Mouse (Mus musculus) liver, embryonic 14.5 days (tissue): ENCODE data around the gene Mast2. TPM values are rescaled to one million over a fixed set of nuclear protein-coding genes. Genes with fewer than 3 reads are reported as not detected.
A peak's percentile ranks its signal among the peaks of the same experiment; 100 is the strongest.

Experiments used
- ATAC-seq: fragments of 200-750 bp; cut with Nextera tagmentation; 2 replicates; pipeline ENCODE4 v1.8.0; 2017; ENCODE audit warnings: moderate number of reproducible peaks, mild to moderate bottlenecking, moderate library complexity; ENCODE audit not compliant: insufficient read depth
- DNase-seq, 3 experiments: peaks; one replicate each; pipeline ENCODE4 v3.0.0-alpha.2; 2012 to 2013; ENCODE audit warnings: low read depth in 3 of 3, low spot score in 3 of 3
- H3K27ac ChIP-seq: fragments of 300-500 bp; sonication (generic); 2 replicates; pipeline ENCODE4 v1.5.1; 2014; ENCODE audit warnings: moderate library complexity, mild to moderate bottlenecking, control low read depth, inconsistent platforms
- H3K27me3 ChIP-seq: fragments of 300-500 bp; sonication (generic); 2 replicates; pipeline ENCODE4 v1.6.1; 2014; ENCODE audit warnings: mild to moderate bottlenecking, low read length, moderate library complexity; ENCODE audit not compliant: control insufficient read depth, insufficient read depth
- H3K36me3 ChIP-seq: fragments of 300-500 bp; sonication (generic); replicated peaks from 2 replicates; pipeline ENCODE4 v1.6.1; 2014; ENCODE audit warnings: low read depth; ENCODE audit not compliant: control insufficient read depth, insufficient read depth
- H3K4me1 ChIP-seq, 2 experiments: fragments of 200-500 bp in 1 of 2; fragments of 300-500 bp in 1 of 2; sonication (generic) in 1 of 2; replicated peaks; 2 replicates each; pipeline ENCODE4 v1.6.1; 2012 to 2014; ENCODE audit warnings: antibody characterized with exemption in 1 of 2, inconsistent platforms in 1 of 2, low read length in 1 of 2; ENCODE audit not compliant: control insufficient read depth in 2 of 2, insufficient read depth in 2 of 2
- H3K4me2 ChIP-seq: fragments of 300-500 bp; sonication (generic); 2 replicates; pipeline ENCODE4 v1.6.1; 2014; ENCODE audit warnings: low read depth, mild to moderate bottlenecking, control low read depth, moderate library complexity
- H3K4me3 ChIP-seq, 2 experiments: fragments of 200-500 bp in 1 of 2; fragments of 300-500 bp in 1 of 2; sonication (generic) in 1 of 2; 2 replicates each; pipeline ENCODE4 v1.5.1; 2012 to 2014; ENCODE audit warnings: low read depth in 2 of 2, low read length in 2 of 2, mild to moderate bottlenecking in 2 of 2, control low read depth in 1 of 2, inconsistent platforms in 1 of 2, moderate library complexity in 1 of 2; ENCODE audit not compliant: insufficient read depth in 1 of 2
- H3K9ac ChIP-seq: fragments of 300-500 bp; sonication (generic); replicated peaks from 2 replicates; pipeline ENCODE4 v1.6.1; 2014; ENCODE audit warnings: mild to moderate bottlenecking, control low read depth, moderate library complexity
- H3K9me3 ChIP-seq: fragments of 300-500 bp; sonication (generic); 2 replicates; pipeline ENCODE4 v1.6.1; 2016; ENCODE audit warnings: low read length, mixed read lengths; ENCODE audit not compliant: control insufficient read depth
- CTCF ChIP-seq: IDR thresholded peaks from 2 replicates; pipeline ENCODE4 v1.5.1; 2016; ENCODE audit warnings: antibody characterized with exemption, low read depth, control low read depth
- EP300 ChIP-seq: IDR thresholded peaks from 2 replicates; pipeline ENCODE4 v1.6.1; 2016; ENCODE audit warnings: antibody characterized with exemption, low read depth
- WGBS: fragments of 180-500 bp; shearing (Covaris S2); extraction: QIAGEN DNeasy Blood & Tissue Kit; methylation state at CpG from one replicate; pipeline ENCODE4 v1.1.7; 2014; ENCODE audit not compliant: insufficient replicate concordance; 5-methylcytosine and 5-hydroxymethylcytosine counted together
- polyA plus RNA-seq, 2 experiments: library from polyadenylated mRNA; depleted of rRNA in 1 of 2; stranded (reverse) in 1 of 2; unstranded in 1 of 2; fragments of >200 nt; fragmentation: Nextera tagmentation in 1 of 2; extraction: Ambion mirVana in 1 of 2; gene quantifications; 2 replicates each; pipeline versions ENCODE4 v1.2.1 to v1.2.3; 2012 to 2014

Mast2 gene
- polyA plus RNA-seq, 2 experiments: 7.3 to 10.4 TPM

- DNase-seq (no peak), ATAC-seq (no peak)
- no peak overlapping the region for H3K27ac ChIP-seq
- H3K9me3 ChIP-seq: no peaks in the 10 kb centered on the region
- no peaks in the 10 kb centered on the region for H3K36me3 ChIP-seq
- no peak overlapping the region for H3K9ac ChIP-seq
- H3K27me3 ChIP-seq: no peaks in the 10 kb centered on the region
- TF ChIP-seq EP300 (no peak), CTCF (no peak)
- H3K4me1 ChIP-seq: peaks cover 7% of the 10 kb centered on the region in 2 experiments
- H3K4me3 ChIP-seq: no peak overlapping the region
- 67% methylated on average over 2 of the region's 2 CpGs for WGBS
- no peak overlapping the region for H3K4me2 ChIP-seq
Observed at GRCm38 (mm10) chr4:116403884-116404283, 60.1 kb downstream of the Mast2 start.

DNA sequence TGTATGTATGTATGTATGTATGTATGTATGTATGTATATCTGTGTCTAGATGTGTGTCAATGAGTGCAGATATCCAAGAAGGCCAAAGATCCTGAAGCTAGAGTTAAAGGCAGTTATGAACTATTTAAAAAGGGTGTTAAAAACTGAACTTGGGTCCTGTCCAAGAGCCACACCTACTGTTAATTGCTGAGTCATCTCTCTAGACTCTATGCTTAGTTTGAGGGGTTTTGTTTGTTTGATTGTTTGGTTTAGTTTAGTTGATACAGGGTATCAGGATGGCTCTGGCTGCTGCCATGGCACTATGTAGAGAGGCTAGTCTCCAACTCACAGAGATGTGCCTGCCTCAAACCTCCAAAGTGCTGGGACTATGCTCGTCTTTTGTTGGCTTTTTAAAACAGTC lies 61.3 kb downstream of the Mast2 start:
- H3K4me1 ChIP-seq: peaks cover 7% of the 10 kb centered on the region in 2 experiments

DNA sequence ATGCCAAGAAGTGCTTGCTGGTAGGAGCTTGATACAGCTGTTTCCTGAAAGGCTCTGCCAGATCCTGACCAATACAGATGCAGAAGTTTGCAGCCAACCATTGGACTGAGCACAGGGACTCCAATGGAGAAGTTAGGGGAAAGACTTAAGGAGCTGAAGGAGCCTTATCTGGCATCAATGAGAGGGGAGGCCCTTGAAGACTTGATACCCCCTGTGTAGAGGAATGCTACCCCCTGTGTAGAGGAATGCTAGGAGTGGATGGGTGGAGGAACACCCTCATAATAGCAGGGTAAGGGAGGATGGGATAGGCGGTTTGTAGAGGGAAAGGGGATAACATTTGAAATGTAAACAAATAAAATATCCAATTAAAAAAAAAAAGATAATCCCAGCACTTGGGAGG lies 65.9 kb downstream of the Mast2 start:
- no peak overlapping the region for H3K9ac ChIP-seq
- TF ChIP-seq EP300: no peak
- TF ChIP-seq CTCF: no peak
- H3K9me3 ChIP-seq: no peaks in the 10 kb centered on the region
- H3K4me1 ChIP-seq: peaks cover 4 to 5% of the 10 kb centered on the region in 2 experiments
- H3K4me2 ChIP-seq: no peak overlapping the region
- ATAC-seq: no peak
- H3K36me3 ChIP-seq: no peaks in the 10 kb centered on the region
- no peak overlapping the region for H3K27ac ChIP-seq
- WGBS: 64% methylated on average over 1 of the region's 1 CpGs
- no peak for DNase-seq
- H3K27me3 ChIP-seq: no peaks in the 10 kb centered on the region
- H3K4me3 ChIP-seq: no peak overlapping the region

More for the DNA sequence above, 61.3 kb downstream of the Mast2 start:
- DNase-seq (peak; percentile 39 to 54 (median 50)), ATAC-seq (peak; percentile 58; the same call in 1 of the 2 replicates)
- no peak overlapping the region; the same call in 1 of the 2 replicates for H3K4me2 ChIP-seq
- WGBS: 51% methylated on average over 1 of the region's 1 CpGs
- TF ChIP-seq CTCF (no peak), EP300 (no peak; the same call in 1 of the 2 replicates)
- peak overlapping the region; percentile 31; the same call in 1 of the 2 replicates for H3K9ac ChIP-seq
- H3K36me3 ChIP-seq: no peaks in the 10 kb centered on the region
- no peak overlapping the region for H3K4me3 ChIP-seq
- peak overlapping the region; percentile 44 for H3K27ac ChIP-seq
- H3K9me3 ChIP-seq: no peaks in the 10 kb centered on the region
- no peaks in the 10 kb centered on the region for H3K27me3 ChIP-seq

- no peak for ATAC-seq
- 68% methylated on average over 2 of the region's 2 CpGs for WGBS
- TF ChIP-seq EP300: no peak
- Histone ChIP-seq H3K27me3 (no peaks in the 10 kb centered on the region), H3K4me3 (no peak overlapping the region), H3K9ac (no peak overlapping the region), H3K4me1 (no peaks in the 10 kb centered on the region), H3K9me3 (no peaks in the 10 kb centered on the region), H3K4me2 (no peak overlapping the region), H3K27ac (no peak overlapping the region), H3K36me3 (no peaks in the 10 kb centered on the region)
- no peak for DNase-seq
Observed at GRCm38 (mm10) chr4:116377973-116378667, 85.9 kb downstream of the Mast2 start.

GRCm38 (mm10) chr4:116371676-116372075 lies 92.3 kb downstream of the Mast2 start:
- DNase-seq (no peak), ATAC-seq (no peak)
- WGBS: 83% methylated on average over 1 of the region's 1 CpGs
- no peaks in the 10 kb centered on the region for H3K36me3 ChIP-seq
- H3K27me3 ChIP-seq: no peaks in the 10 kb centered on the region
- H3K27ac ChIP-seq: no peak overlapping the region
- no peaks in the 10 kb centered on the region for H3K4me1 ChIP-seq
- no peak overlapping the region for H3K4me3 ChIP-seq
- no peak overlapping the region for H3K9ac ChIP-seq
- no peaks in the 10 kb centered on the region for H3K9me3 ChIP-seq
- no peak overlapping the region for H3K4me2 ChIP-seq
- TF ChIP-seq EP300 (no peak), CTCF (no peak)
